Mouse (Mus musculus): Measurements from ENCODE around the gene Retsat. TPM values are rescaled to one million over a fixed set of nuclear protein-coding genes. Genes with fewer than 3 reads are reported as not detected.

The Retsat gene
- total RNA-seq, 2 experiments from 2014 or later: 44.0 to 50.8 TPM

GRCm38 (mm10) chr6:72658006-72658405, 59.7 kb downstream of the Retsat start:
- DNase-seq (ENCODE audit: low spot score in 2 of 2): no peak

Other genes starting within 250 kb of the Retsat start
- 10 to 100 TPM; 12.6 to 13.7 TPM for gene Tmem150a, start 243.0 kb upstream of the Retsat start, total RNA-seq (2021)
- 10 to 100 TPM; 78.0 to 85.6 TPM for gene Rnf181, start 231.5 kb upstream of the Retsat start, total RNA-seq (2021)
- 1 to 10 TPM; 3.7 to 4.2 TPM for gene Vamp5, start 218.0 kb upstream of the Retsat start, total RNA-seq (2021)
- gene Vamp8, start 207.8 kb upstream of the Retsat start, total RNA-seq (2021): 10 to 100 TPM; 11.4 to 15.3 TPM
- gene Ggcx, start 184.2 kb upstream of the Retsat start, total RNA-seq (2021): 10 to 100 TPM; 21.0 to 22.1 TPM
- gene Mat2a, start 158.9 kb upstream of the Retsat start, total RNA-seq (2021): 100 to 1,000 TPM; 176 to 196 TPM
- under 1 TPM; 0.41 to 0.83 TPM for gene Sh2d6, start 76.8 kb upstream of the Retsat start, total RNA-seq (2021)
- 1 to 10 TPM; 3.0 to 3.6 TPM for gene Capg, start 54.1 kb upstream of the Retsat start, total RNA-seq (2021)
- 10 to 100 TPM; 19.4 to 21.4 TPM for gene Elmod3, start 62 bp upstream of the Retsat start, total RNA-seq (2021)
- 10 to 100 TPM; 65.3 to 68.0 TPM for gene Tgoln1, start 18.5 kb downstream of the Retsat start, total RNA-seq (2021)
- 1 to 10 TPM; 4.6 to 5.2 TPM for gene Tcf7l1, start 190.8 kb downstream of the Retsat start, total RNA-seq (2021)